Mouse (Mus musculus) bone marrow macrophage, adult 2 months (primary cell): ENCODE results near the gene Efna5. TPM values are rescaled to one million over a fixed set of nuclear protein-coding genes. Genes with fewer than 3 reads are reported as not detected.

Experiments used
- H3K27ac ChIP-seq: 2 replicates; pipeline ENCODE4 v1.5.1; 2012; ENCODE audit warnings: low read depth, low read length; ENCODE audit not compliant: insufficient read depth
- H3K4me1 ChIP-seq: 2 replicates; pipeline ENCODE4 v1.6.1; 2012; ENCODE audit warnings: low read length; ENCODE audit not compliant: control insufficient read depth, insufficient read depth
- H3K4me3 ChIP-seq: 2 replicates; pipeline ENCODE4 v1.5.1; 2012; ENCODE audit warnings: mild to moderate bottlenecking, low read length, moderate library complexity; ENCODE audit not compliant: insufficient read depth
- CTCF ChIP-seq: IDR thresholded peaks from 2 replicates; pipeline ENCODE4 v1.5.1; 2012; ENCODE audit warnings: low read depth, mild to moderate bottlenecking, low read length, moderate library complexity
- POLR2A ChIP-seq: IDR thresholded peaks from 2 replicates; pipeline ENCODE4 v1.6.1; 2012; ENCODE audit warnings: mild to moderate bottlenecking, low read depth, low read length, borderline replicate concordance
- polyA plus RNA-seq: library from polyadenylated mRNA; stranded (reverse); fragments of >200 nt; gene quantifications from 2 replicates; pipeline ENCODE4 v1.2.4, GENCODE M21; 2012; ENCODE audit not compliant: missing spikeins, insufficient read depth, insufficient read length

The Efna5 gene
- polyA plus RNA-seq, 1 experiment: 0.60 TPM

DNA sequence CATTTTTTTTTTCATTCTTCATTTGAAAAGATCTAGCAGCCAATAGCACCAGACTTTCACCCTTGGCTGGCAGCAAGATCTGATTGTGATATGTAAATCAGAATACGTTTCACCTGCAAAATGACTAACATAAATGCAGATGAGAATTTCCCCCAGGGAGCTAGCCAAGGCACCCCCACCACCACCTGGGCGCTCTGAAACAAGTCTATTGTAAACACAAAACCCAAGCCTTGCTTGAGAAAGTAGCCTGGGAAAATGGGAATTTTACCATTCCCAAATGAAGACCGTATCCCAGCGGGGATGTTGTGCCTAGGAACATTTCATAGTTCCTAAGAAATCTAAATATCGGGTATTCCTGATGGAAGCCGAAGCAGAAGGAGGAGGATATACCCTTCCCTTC, 92.3 kb downstream of the Efna5 start:
- H3K27ac ChIP-seq: no peak overlapping the region
- H3K4me3 ChIP-seq: no peak overlapping the region
- H3K4me1 ChIP-seq: no peaks in the 10 kb centered on the region
- no peak for TF ChIP-seq POLR2A
- no peak for TF ChIP-seq CTCF

DNA sequence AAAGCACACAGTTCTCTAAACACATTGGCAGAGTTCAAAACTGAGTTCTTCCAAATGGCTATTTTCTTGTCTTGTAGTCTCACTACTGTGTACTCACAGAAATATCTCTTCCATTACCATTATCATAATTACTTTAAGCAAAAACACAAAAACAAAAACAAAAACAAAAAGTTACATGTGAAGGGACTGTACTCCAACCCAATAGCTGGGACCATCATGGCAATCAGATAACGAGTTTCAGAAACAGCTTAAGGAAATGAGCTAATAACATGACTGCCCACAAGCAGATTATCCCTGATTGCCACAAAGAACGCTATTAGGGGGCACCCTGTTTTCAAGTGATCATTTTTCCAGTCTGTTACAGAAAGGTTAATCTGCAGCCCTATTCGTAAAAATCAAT, 93.3 kb downstream of the Efna5 start:
- no peaks in the 10 kb centered on the region for H3K4me1 ChIP-seq
- no peak overlapping the region for H3K27ac ChIP-seq
- TF ChIP-seq CTCF (no peak), POLR2A (no peak)
- no peak overlapping the region for H3K4me3 ChIP-seq

- TF ChIP-seq CTCF: no peak
- no peak for TF ChIP-seq POLR2A
- no peak overlapping the region for H3K4me3 ChIP-seq
- H3K27ac ChIP-seq: no peak overlapping the region
- no peaks in the 10 kb centered on the region for H3K4me1 ChIP-seq
Measured at GRCm38 (mm10) chr17:62786602-62786907, 94.6 kb downstream of the Efna5 start.

- no peaks in the 10 kb centered on the region for H3K4me1 ChIP-seq
- no peak overlapping the region for H3K27ac ChIP-seq
- TF ChIP-seq POLR2A (no peak), CTCF (no peak)
- no peak overlapping the region for H3K4me3 ChIP-seq
Measured at GRCm38 (mm10) chr17:62785781-62786601, 95.1 kb downstream of the Efna5 start.

- no peak for TF ChIP-seq POLR2A
- TF ChIP-seq CTCF: no peak
- Histone ChIP-seq H3K4me3 (no peak overlapping the region), H3K27ac (no peak overlapping the region), H3K4me1 (no peaks in the 10 kb centered on the region)
Measured at GRCm38 (mm10) chr17:62784274-62785171, 96.6 kb downstream of the Efna5 start.

- H3K4me3 ChIP-seq: no peak overlapping the region
- H3K4me1 ChIP-seq: no peaks in the 10 kb centered on the region
- H3K27ac ChIP-seq: no peak overlapping the region
- peak; percentile 71 for TF ChIP-seq CTCF
- no peak for TF ChIP-seq POLR2A
Measured at GRCm38 (mm10) chr17:62783524-62784273, 97.4 kb downstream of the Efna5 start.

- Histone ChIP-seq H3K4me3 (no peak overlapping the region), H3K27ac (no peak overlapping the region), H3K4me1 (no peaks in the 10 kb centered on the region)
- TF ChIP-seq CTCF: no peak
- TF ChIP-seq POLR2A: no peak
Measured at GRCm38 (mm10) chr17:62782826-62783404, 98.2 kb downstream of the Efna5 start.

DNA sequence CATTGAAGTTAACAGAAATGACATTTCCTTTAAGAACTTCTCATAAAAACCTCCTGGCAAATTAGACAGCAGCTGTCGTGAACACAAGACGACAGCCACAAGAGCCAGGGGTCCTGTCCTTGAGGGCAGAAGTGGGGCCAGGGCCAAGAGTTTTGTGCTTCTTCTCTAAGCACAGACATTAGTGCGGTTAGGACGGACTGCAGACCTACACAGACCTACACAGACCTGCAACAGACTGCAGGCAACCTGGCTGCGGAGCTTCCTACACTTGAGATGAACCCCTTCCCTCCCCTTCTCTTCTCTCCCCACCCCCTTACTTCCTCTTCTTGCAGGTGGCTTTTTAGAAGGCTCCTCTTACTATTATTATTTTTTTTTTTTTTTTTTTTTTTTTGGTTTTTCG, 100.0 kb downstream of the Efna5 start:
- Histone ChIP-seq H3K4me1 (no peaks in the 10 kb centered on the region), H3K27ac (no peak overlapping the region), H3K4me3 (no peak overlapping the region)
- no peak for TF ChIP-seq POLR2A
- no peak for TF ChIP-seq CTCF

DNA sequence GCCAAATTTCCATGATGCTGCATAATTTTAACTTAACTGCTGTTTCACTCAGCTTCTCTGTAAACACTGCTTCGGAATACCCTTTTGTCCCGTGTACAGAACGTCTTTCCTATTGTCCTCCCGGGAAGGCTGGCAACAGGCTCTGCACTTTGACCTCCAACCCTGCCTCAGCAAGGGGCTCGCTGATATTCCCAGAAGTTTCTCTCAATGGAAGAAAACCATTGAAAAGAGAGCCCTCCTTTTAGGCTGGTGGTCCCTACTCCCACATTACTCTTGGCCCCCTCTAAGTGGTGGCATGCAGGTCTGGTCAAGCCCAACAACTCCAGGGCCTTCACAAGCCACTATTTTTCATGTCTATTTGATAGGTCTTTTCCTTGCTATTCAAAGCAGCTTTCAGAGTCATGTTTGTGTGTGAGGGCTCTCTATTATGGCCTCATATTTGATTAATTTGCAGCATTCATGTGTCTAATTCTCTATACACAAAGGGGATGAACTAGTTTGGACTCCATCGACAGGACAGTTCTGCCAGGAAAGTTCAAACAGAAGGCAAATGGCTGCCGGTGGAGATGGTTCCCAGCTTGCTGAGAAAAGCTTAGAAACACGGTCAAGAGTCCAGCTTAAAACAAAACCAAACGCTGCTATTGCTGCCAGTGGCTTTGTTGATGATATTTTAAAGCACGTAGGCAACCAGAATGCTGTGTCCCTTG, 103.1 kb downstream of the Efna5 start:
- no peak overlapping the region for H3K4me3 ChIP-seq
- no peaks in the 10 kb centered on the region for H3K4me1 ChIP-seq
- TF ChIP-seq CTCF (no peak), POLR2A (no peak)
- no peak overlapping the region for H3K27ac ChIP-seq
